Mouse (Mus musculus) brain, embryonic 14.5 days (tissue): ENCODE results near the gene Fgf22.

Experiments used
- CTCF ChIP-seq: fragments of 200-500 bp; IDR thresholded peaks from 2 replicates; pipeline ENCODE4 v1.5.1; 2012; ENCODE audit warnings: inconsistent platforms, mild to moderate bottlenecking, moderate library complexity, borderline replicate concordance; ENCODE audit not compliant: insufficient read depth, insufficient read length; ENCODE audit errors: extremely low read depth
- POLR2A ChIP-seq: fragments of 200-500 bp; IDR thresholded peaks from 2 replicates; pipeline ENCODE4 v1.6.1; 2012; ENCODE audit warnings: mild to moderate bottlenecking, inconsistent platforms, borderline replicate concordance; ENCODE audit not compliant: poor library complexity, insufficient read depth, insufficient read length, severe bottlenecking; ENCODE audit errors: extremely low read depth

GRCm38 (mm10) chr10:79738259-79738658, 16.6 kb upstream of the Fgf22 start:
- TF ChIP-seq CTCF, result peak; percentile 57
- TF ChIP-seq POLR2A, result no peak
